Mouse (Mus musculus): ENCODE measurements at regions not wholly inside any gene's neighbourhood (a gene's known extent, or its start where the extent isn't known, plus 50 kb on each side); places are given as distances from the start of the nearest gene placed in this dataset.
A peak's percentile ranks its signal among the peaks of the same experiment; 100 is the strongest.

DNA sequence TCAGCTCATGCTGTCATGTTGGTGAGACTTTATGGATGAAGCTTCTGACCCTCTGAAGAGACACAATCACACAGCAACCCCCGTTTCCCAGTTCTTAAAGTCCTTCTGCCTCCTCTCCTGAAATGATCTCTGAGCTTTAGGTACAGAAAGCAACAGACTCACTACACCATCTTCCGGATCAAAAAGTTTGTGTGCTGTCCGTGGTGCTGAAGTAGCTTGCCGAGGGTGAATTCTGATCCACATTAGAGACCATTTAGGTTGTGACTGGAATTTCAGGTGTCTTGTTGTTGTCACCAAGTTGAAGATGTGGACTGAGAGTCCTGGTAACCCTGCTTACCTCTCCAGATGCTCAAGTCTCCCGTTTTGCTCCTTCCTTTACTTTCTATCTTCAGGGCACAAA lies 375.2 kb downstream of the Shisa9 start:
- no peak overlapping the region for H3K27ac ChIP-seq (replicated peaks)
- WGBS: 35% methylated on average over 5 of the region's 5 CpGs
- no peak overlapping the region for H3K4me3 ChIP-seq
- H3K36me3 ChIP-seq: no peaks in the 10 kb centered on the region
- no peaks in the 10 kb centered on the region for H3K9me3 ChIP-seq (replicated peaks)
- peak; percentile 32 for DNase-seq (ENCODE audit: low spot score)
- H3K27me3 ChIP-seq (ENCODE audit: low read depth, poor library complexity, severe bottlenecking): no peaks in the 10 kb centered on the region
- H3K4me1 ChIP-seq: no peaks in the 10 kb centered on the region

DNA sequence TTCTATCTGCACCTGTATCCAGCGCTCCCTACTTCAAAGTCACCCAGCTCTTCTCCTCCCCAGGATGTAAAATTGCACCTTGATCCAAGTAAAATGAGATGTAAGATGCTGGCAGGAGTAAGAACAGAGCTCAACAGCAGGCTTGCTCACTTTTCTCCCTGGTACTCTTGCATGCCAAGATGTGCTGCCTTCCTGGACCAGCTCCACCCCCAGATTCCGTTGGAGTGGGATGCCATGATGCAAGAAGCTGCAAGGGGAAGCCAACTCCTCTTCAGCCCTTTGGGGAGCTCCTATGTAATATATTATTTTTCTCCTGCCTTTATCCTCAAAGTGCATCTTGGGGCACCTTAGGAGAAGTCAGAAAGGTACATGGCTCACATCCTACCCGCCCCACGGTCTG lies 405.6 kb downstream of the Shisa9 start:
- Histone ChIP-seq H3K27ac (replicated peaks) (no peak overlapping the region), H3K27me3 (ENCODE audit: low read depth, poor library complexity, severe bottlenecking) (no peaks in the 10 kb centered on the region), H3K9me3 (replicated peaks) (no peaks in the 10 kb centered on the region), H3K36me3 (no peaks in the 10 kb centered on the region), H3K4me3 (no peak overlapping the region), H3K4me1 (no peaks in the 10 kb centered on the region)
- 90% methylated on average over 4 of the region's 4 CpGs for WGBS
- DNase-seq (ENCODE audit: low spot score): no peak

DNA sequence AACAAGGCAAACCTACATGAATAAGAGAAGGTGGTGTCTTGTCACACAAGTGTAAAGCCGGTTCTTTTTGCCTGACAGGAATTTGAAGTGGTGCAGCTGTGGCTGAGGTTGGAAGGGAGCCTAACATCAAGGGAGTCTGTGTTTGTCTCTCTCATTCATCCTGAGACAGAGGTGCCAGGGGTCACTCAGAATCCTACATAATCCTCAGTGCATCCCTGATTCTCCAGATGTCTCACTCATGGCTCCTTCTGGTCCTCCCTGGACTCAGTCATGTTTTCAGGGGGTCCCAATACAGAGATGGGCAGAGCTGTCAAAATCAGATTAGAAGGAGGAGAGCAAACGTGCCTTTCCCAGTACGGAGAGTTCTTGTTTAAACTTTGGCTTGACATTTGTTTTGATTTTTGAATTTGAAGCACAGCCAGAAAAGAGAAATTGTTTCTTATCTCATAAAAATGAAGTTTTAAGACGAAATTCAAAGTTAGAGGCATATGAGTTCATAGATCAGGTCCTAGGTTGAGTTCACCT lies 451.8 kb downstream of the Shisa9 start:
- H3K27ac ChIP-seq (replicated peaks): no peak overlapping the region
- no peaks in the 10 kb centered on the region for H3K9me3 ChIP-seq (replicated peaks)
- no peaks in the 10 kb centered on the region for H3K27me3 ChIP-seq (ENCODE audit: low read depth, poor library complexity, severe bottlenecking)
- no peak overlapping the region for H3K4me3 ChIP-seq
- DNase-seq (ENCODE audit: low spot score): no peak
- WGBS: 64% methylated on average over 4 of the region's 4 CpGs
- H3K4me1 ChIP-seq: no peaks in the 10 kb centered on the region; the same call in 1 of the 2 replicates
- H3K36me3 ChIP-seq: no peaks in the 10 kb centered on the region

DNA sequence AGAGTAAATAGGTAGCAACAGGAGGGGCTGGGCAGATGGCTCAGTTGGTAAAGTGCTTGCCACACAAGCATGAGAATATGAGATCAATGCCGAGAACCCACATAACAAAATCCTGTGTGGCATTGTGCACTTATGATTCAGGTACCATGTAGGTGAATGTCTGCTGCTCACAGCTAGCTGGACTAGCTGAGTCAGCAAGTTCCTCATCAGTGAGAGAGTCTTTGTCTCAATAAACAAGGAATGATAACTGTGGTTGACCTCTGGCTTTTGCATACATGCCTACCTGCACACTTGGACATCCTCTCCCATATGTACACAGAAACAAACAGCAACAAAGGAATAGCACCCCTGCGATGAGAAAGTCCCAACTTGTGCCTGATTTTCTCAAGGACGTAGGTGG lies 454.7 kb downstream of the Shisa9 start:
- Histone ChIP-seq H3K4me1 (no peaks in the 10 kb centered on the region; the same call in 1 of the 2 replicates), H3K9me3 (replicated peaks) (no peaks in the 10 kb centered on the region), H3K27ac (replicated peaks) (no peak overlapping the region), H3K27me3 (ENCODE audit: low read depth, poor library complexity, severe bottlenecking) (no peaks in the 10 kb centered on the region), H3K36me3 (no peaks in the 10 kb centered on the region), H3K4me3 (no peak overlapping the region)
- DNase-seq (ENCODE audit: low spot score): no peak
- WGBS: 94% methylated on average over 3 of the region's 3 CpGs

DNA sequence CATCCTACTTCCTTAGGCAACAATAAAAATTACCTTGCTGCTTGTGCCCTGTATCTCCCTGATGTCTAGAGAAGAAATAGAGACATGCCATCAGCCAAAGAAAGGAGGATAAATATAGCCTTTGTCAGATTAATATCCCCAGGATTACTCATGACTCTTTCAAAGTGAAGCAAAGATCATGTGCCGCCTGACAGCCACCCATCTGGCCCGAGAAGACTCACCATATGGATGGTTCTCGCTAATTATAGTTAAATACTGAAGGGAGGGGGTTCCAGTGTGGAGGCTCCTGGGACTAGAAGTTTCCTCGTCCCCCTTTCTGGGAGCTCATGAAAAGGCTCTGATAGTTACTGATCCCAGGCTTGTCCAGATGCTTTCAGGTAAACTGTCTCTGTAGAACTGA lies 470.9 kb downstream of the Shisa9 start:
- H3K27ac ChIP-seq (replicated peaks): no peak overlapping the region
- H3K36me3 ChIP-seq: no peaks in the 10 kb centered on the region
- no peaks in the 10 kb centered on the region for H3K9me3 ChIP-seq (replicated peaks)
- H3K4me1 ChIP-seq: no peaks in the 10 kb centered on the region
- H3K4me3 ChIP-seq: no peak overlapping the region
- no peak for DNase-seq (ENCODE audit: low spot score)
- WGBS: 86% methylated on average over 4 of the region's 4 CpGs
- H3K27me3 ChIP-seq (ENCODE audit: low read depth, poor library complexity, severe bottlenecking): no peaks in the 10 kb centered on the region
